Mouse (Mus musculus) lung, adult 2 months (tissue): ENCODE data around the gene Emc1.

Experiments used
- CTCF ChIP-seq: fragments of 200-500 bp; IDR thresholded peaks from 2 replicates; pipeline ENCODE4 v1.5.1; 2011; ENCODE audit warnings: mild to moderate bottlenecking, low read length, control low read depth; ENCODE audit not compliant: insufficient read depth
- POLR2A ChIP-seq: fragments of 200-500 bp; IDR thresholded peaks from 2 replicates; pipeline ENCODE4 v1.6.1; 2011; ENCODE audit warnings: low read depth, mild to moderate bottlenecking, control low read depth, low read length, borderline replicate concordance; ENCODE audit errors: extremely low read depth

DNA sequence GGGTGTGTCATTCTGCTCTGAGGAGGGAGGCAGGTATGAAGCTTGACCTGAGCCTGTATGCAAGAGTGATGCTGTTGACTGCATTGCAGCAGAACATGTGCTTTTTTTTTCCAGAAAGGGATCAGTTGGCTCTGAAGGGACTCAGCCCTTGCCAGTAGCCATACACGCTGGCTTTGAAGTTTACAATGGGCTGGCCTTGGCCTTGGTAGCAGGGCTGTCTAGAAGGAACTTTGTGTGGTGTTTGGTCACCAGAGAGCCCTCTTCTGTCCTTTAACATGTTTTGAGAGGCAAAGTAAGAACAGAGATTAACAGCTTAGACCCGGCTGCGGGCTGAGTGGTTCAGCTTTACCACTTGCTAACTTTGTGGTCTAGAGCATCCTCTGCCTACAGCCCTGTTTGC is 14.9 kb downstream of the Emc1 start:
- TF ChIP-seq CTCF (no peak), POLR2A (no peak)
